Mouse (Mus musculus) stomach, postnatal 0 days (tissue): Measurements from ENCODE around the gene Iqcm. TPM values are rescaled to one million over a fixed set of nuclear protein-coding genes. Genes with fewer than 3 reads are reported as not detected.

Experiments
- ATAC-seq: fragments of 200-750 bp; cut with Nextera tagmentation; 2 replicates; pipeline ENCODE4 v1.8.0; 2017; ENCODE audit not compliant: low FRiP score, low TSS enrichment
- DNase-seq: peaks from one replicate; pipeline ENCODE4 v3.0.0-alpha.2; 2016; ENCODE audit warnings: low spot score
- H3K27ac ChIP-seq: fragments of 300-500 bp; sonication (generic); replicated peaks from 2 replicates; pipeline ENCODE4 v1.5.1; 2014; ENCODE audit warnings: mild to moderate bottlenecking, control low read depth
- H3K27me3 ChIP-seq: fragments of 300-500 bp; sonication (generic); 2 replicates; pipeline ENCODE4 v1.6.1; 2014; ENCODE audit warnings: low read length; ENCODE audit not compliant: control insufficient read depth, insufficient read depth
- H3K36me3 ChIP-seq: fragments of 300-500 bp; sonication (generic); 2 replicates; pipeline ENCODE4 v1.6.1; 2014; ENCODE audit warnings: low read length, mixed read lengths; ENCODE audit not compliant: control insufficient read depth, insufficient read depth
- H3K4me1 ChIP-seq: fragments of 300-500 bp; sonication (generic); replicated peaks from 2 replicates; pipeline ENCODE4 v1.6.1; 2014; ENCODE audit warnings: antibody characterized with exemption; ENCODE audit not compliant: control insufficient read depth, insufficient read depth
- H3K4me2 ChIP-seq: fragments of 300-500 bp; sonication (generic); replicated peaks from 2 replicates; pipeline ENCODE4 v1.6.1; 2014; ENCODE audit warnings: low read depth, mild to moderate bottlenecking, control low read depth, moderate library complexity
- H3K4me3 ChIP-seq: fragments of 300-500 bp; sonication (generic); 2 replicates; pipeline ENCODE4 v1.5.1; 2014; ENCODE audit warnings: low read depth, low read length, control low read depth
- H3K9ac ChIP-seq: fragments of 300-500 bp; sonication (generic); 2 replicates; pipeline ENCODE4 v1.6.1; 2014; ENCODE audit warnings: mild to moderate bottlenecking, low read length, control low read depth, mixed read lengths
- H3K9me3 ChIP-seq: fragments of 300-500 bp; sonication (generic); 2 replicates; pipeline ENCODE4 v1.6.1; 2016; ENCODE audit warnings: low read length; ENCODE audit not compliant: control insufficient read depth
- CTCF ChIP-seq: IDR thresholded peaks from 2 replicates; pipeline ENCODE4 v1.5.1; 2016; ENCODE audit warnings: antibody characterized with exemption, low read depth, mild to moderate bottlenecking, moderate library complexity
- EP300 ChIP-seq: optimal IDR thresholded peaks from 2 replicates; pipeline ENCODE3; 2016; ENCODE audit warnings: antibody characterized with exemption
- WGBS: fragments of 180-500 bp; shearing (Covaris S2); extraction: QIAGEN DNeasy Blood & Tissue Kit; methylation state at CpG from one replicate; pipeline ENCODE4 v1.1.7; 2014; 5-methylcytosine and 5-hydroxymethylcytosine counted together
- polyA plus RNA-seq: library from polyadenylated mRNA; unstranded; fragments of >200 nt; fragmentation: Nextera tagmentation; extraction: Ambion mirVana; gene quantifications from 2 replicates; pipeline ENCODE4 v1.2.1, GENCODE M21; 2015

The Iqcm gene
- polyA plus RNA-seq, 1 experiment from 2014 or later = not detected

GRCm38 (mm10) chr8:76018501-76018900 is 570.0 kb downstream of the Iqcm start:
- H3K9me3 ChIP-seq = no peaks in the 10 kb centered on the region
- DNase-seq = no peak

More at GRCm38 (mm10) chr8:76018501-76018900, 570.0 kb downstream of the Iqcm start:
- H3K4me1 ChIP-seq = no peaks in the 10 kb centered on the region
- 67% methylated on average over 4 of the region's 4 CpGs for WGBS
- H3K27ac ChIP-seq = no peak overlapping the region
- no peak overlapping the region for H3K4me2 ChIP-seq
- H3K36me3 ChIP-seq = no peaks in the 10 kb centered on the region
- H3K4me3 ChIP-seq = no peak overlapping the region
- TF ChIP-seq CTCF (no peak), EP300 (no peak)
- no peak overlapping the region for H3K9ac ChIP-seq
- no peaks in the 10 kb centered on the region for H3K27me3 ChIP-seq
- ATAC-seq = no peak

Other genes starting within 250 kb of the Iqcm start
- gene Rasd2, start 234.8 kb upstream of the Iqcm start, polyA plus RNA-seq = 1.2 and 1.8 TPM in 2 replicates
- gene Gm10358, start 42.1 kb upstream of the Iqcm start, polyA plus RNA-seq = 0.07 TPM in 1 of 2 replicates, not detected in the other